In genomic region chr8:11602006-11602680, GRCm38 (mm10) we compare ENCODE assay signal across 8 mouse cellular contexts. TPM values are rescaled to one million over a fixed set of nuclear protein-coding genes. Genes with fewer than 3 reads are reported as not detected.
A peak's percentile ranks its signal among the peaks of the same experiment; 100 is the strongest.
DNase-seq lines count a peak whose midpoint lies in the region; ATAC-seq and TF ChIP-seq lines count a peak whose summit lies in the region.

No protein-coding gene starts in this region.

- H3K27ac ChIP-seq in gastrocnemius, adult 2 months = no peak overlapping the region
- no peak overlapping the region for H3K27ac ChIP-seq in intestine, embryonic 15.5 days
- no peak overlapping the region for H3K27ac ChIP-seq in midbrain, embryonic 14.5 days (replicated peaks; ENCODE audit: low read depth, low read length)

- 0 out of 2 replicates have a peak overlapping the region, but pooled peaks have one; percentile 3 for H3K4me2 ChIP-seq in intestine, embryonic 15.5 days (replicated peaks)
- H3K4me2 ChIP-seq in midbrain, embryonic 14.5 days (ENCODE audit: low read length) = no peak overlapping the region

- no peaks in the 10 kb centered on the region for H3K9me3 ChIP-seq in intestine, embryonic 15.5 days
- H3K9me3 ChIP-seq in midbrain, embryonic 14.5 days (ENCODE audit: control insufficient read depth, low read length) = no peaks in the 10 kb centered on the region

- no peaks in the 10 kb centered on the region for H3K27me3 ChIP-seq in intestine, embryonic 15.5 days (replicated peaks)
- H3K27me3 ChIP-seq in midbrain, embryonic 14.5 days (ENCODE audit: control insufficient read depth, insufficient read depth, low read length) = no peaks in the 10 kb centered on the region

- no peak overlapping the region for H3K4me3 ChIP-seq in gastrocnemius, adult 2 months
- H3K4me3 ChIP-seq in intestine, embryonic 15.5 days (replicated peaks) = no peak overlapping the region
- H3K4me3 ChIP-seq in midbrain, embryonic 14.5 days (replicated peaks; ENCODE audit: low read depth, low read length) = no peak overlapping the region

- TF ChIP-seq CTCF in gastrocnemius, adult 2 months (IDR thresholded peaks at IDR 0.05) = peak; percentile 92

- peak; percentile 62 for DNase-seq in layer of hippocampus, adult 11-12 months (ENCODE audit: low spot score)
- DNase-seq in layer of hippocampus, adult 9-11 months = no peak
- DNase-seq in cerebellum, postnatal 10 days = peak; percentile 80 to 87
- DNase-seq in gastrocnemius, adult 2 months = peak; percentile 66
- peak; percentile 63 for DNase-seq in left cerebral cortex, postnatal 4 days
- DNase-seq in midbrain, embryonic 14.5 days = peak; percentile 86
- DNase-seq in spleen, postnatal 36 days (ENCODE audit: low spot score in 2 of 2) = peak; percentile 40 to 43

- ATAC-seq in intestine, embryonic 15.5 days = peak; percentile 67
- ATAC-seq in midbrain, embryonic 14.5 days (ENCODE audit: low FRiP score, low TSS enrichment) = no peak

- intact Hi-C loops in gastrocnemius, adult 2 months (cut with DNase I) = loop anchor here (5.0 kb wide), 3 partner anchors 45 to 95 kb away; partner anchors contain the start of gene Ing1
- intact Hi-C loops in left cerebral cortex, postnatal 4 days (cut with DNase I) = no loop called here

- H3K36me3 ChIP-seq in intestine, embryonic 15.5 days = no peaks in the 10 kb centered on the region
- no peaks in the 10 kb centered on the region for H3K36me3 ChIP-seq in midbrain, embryonic 14.5 days (ENCODE audit: control insufficient read depth, insufficient read depth, low read length)

- no peaks in the 10 kb centered on the region for H3K4me1 ChIP-seq in intestine, embryonic 15.5 days (replicated peaks)
- H3K4me1 ChIP-seq in midbrain, embryonic 14.5 days (ENCODE audit: control insufficient read depth, insufficient read depth, low read length) = no peaks in the 10 kb centered on the region

- H3K9ac ChIP-seq in intestine, embryonic 15.5 days = no peak overlapping the region
- no peak overlapping the region for H3K9ac ChIP-seq in midbrain, embryonic 14.5 days (replicated peaks; ENCODE audit: low read length)

- 34% methylated on average over 14 of the region's 14 CpGs for WGBS in intestine, embryonic 15.5 days
- 42% methylated on average over 14 of the region's 14 CpGs for WGBS in midbrain, embryonic 14.5 days

RNA-seq across cellular contexts. Expression of gene Ankrd10, which starts 33.4 kb away (rescaled TPM):
- total RNA-seq in gastrocnemius, adult 2 months (2021) = 10 to 100 TPM; 15.3 to 16.0 TPM
- polyA plus RNA-seq in intestine, embryonic 15.5 days (2015; fragmentation: Nextera tagmentation; extraction: Ambion mirVana) = 79.1 and 79.9 TPM in 2 replicates
- 100 to 1,000 TPM in 1 of 2 experiments, 10 to 100 TPM in 1; 92.2 to 100 TPM for total RNA-seq in left cerebral cortex, postnatal 4 days (2021)
- 94.4 and 99.8 TPM in 2 replicates for polyA plus RNA-seq in midbrain, embryonic 14.5 days (2014; fragmentation: Nextera tagmentation; extraction: Ambion mirVana)

RNA-seq across cellular contexts. Expression of gene Ing1, which starts 46.8 kb away (rescaled TPM):
- total RNA-seq in gastrocnemius, adult 2 months (2021) = 10 to 100 TPM; 15.5 to 19.9 TPM
- 34.2 and 35.0 TPM in 2 replicates for polyA plus RNA-seq in intestine, embryonic 15.5 days (2015; fragmentation: Nextera tagmentation; extraction: Ambion mirVana)
- total RNA-seq in left cerebral cortex, postnatal 4 days (2021) = 10 to 100 TPM; 61.3 to 65.7 TPM
- 44.2 and 44.7 TPM in 2 replicates for polyA plus RNA-seq in midbrain, embryonic 14.5 days (2014; fragmentation: Nextera tagmentation; extraction: Ambion mirVana)

RNA-seq across cellular contexts. Expression of gene Cars2, which starts 51.6 kb away (rescaled TPM):
- 10 to 100 TPM; 13.8 to 19.4 TPM for total RNA-seq in gastrocnemius, adult 2 months (2021)
- 26.2 and 33.1 TPM in 2 replicates for polyA plus RNA-seq in intestine, embryonic 15.5 days (2015; fragmentation: Nextera tagmentation; extraction: Ambion mirVana)
- 10 to 100 TPM; 33.4 to 37.2 TPM for total RNA-seq in left cerebral cortex, postnatal 4 days (2021)
- polyA plus RNA-seq in midbrain, embryonic 14.5 days (2014; fragmentation: Nextera tagmentation; extraction: Ambion mirVana) = 22.8 and 25.5 TPM in 2 replicates

Comparison
In these comparisons a context has a peak if more than half of its experiments do, and no peak if none do; other contexts are left out.
1. RNA of gene Ankrd10, which starts 33.4 kb away (total RNA-seq): 92.2 to 100 TPM in left cerebral cortex, postnatal 4 days; 15.3 to 16.0 TPM in gastrocnemius, adult 2 months; every median in the first group is over 4 times any median in the second.